Mouse (Mus musculus) olfactory bulb, adult 2 months (tissue): ENCODE measurements at regions not wholly inside any gene's neighbourhood (a gene's known extent, or its start where the extent isn't known, plus 50 kb on each side); places are given as distances from the start of the nearest gene placed in this dataset.

ENCODE experiments used
- CTCF ChIP-seq: fragments of 200-500 bp; IDR thresholded peaks from 2 replicates; pipeline ENCODE4 v1.5.1; 2012; ENCODE audit warnings: low read depth, mild to moderate bottlenecking, low read length, moderate library complexity; ENCODE audit not compliant: insufficient read depth
- POLR2A ChIP-seq: fragments of 200-500 bp; IDR thresholded peaks from 2 replicates; pipeline ENCODE4 v1.6.1; 2012; ENCODE audit warnings: mild to moderate bottlenecking, low read depth, low read length, moderate library complexity; ENCODE audit not compliant: insufficient read depth

- TF ChIP-seq CTCF (no peak), POLR2A (no peak)
Measured at GRCm38 (mm10) chr5:132827555-132828333, 284.6 kb upstream of the Auts2 start.
